Mouse (Mus musculus) layer of hippocampus, postnatal 36 days (tissue): ENCODE measurements at regions not wholly inside any gene's neighbourhood (a gene's known extent, or its start where the extent isn't known, plus 50 kb on each side); places are given as distances from the start of the nearest gene placed in this dataset.
A peak's percentile ranks its signal among the peaks of the same experiment; 100 is the strongest.

ENCODE experiments used
- DNase-seq, 2 experiments: peaks; one replicate each; pipeline ENCODE4 v3.0.0; 2022

- no peak for DNase-seq
Observed at GRCm38 (mm10) chr9:94589672-94590071, 51.8 kb upstream of the 1190002N15Rik start.

DNA sequence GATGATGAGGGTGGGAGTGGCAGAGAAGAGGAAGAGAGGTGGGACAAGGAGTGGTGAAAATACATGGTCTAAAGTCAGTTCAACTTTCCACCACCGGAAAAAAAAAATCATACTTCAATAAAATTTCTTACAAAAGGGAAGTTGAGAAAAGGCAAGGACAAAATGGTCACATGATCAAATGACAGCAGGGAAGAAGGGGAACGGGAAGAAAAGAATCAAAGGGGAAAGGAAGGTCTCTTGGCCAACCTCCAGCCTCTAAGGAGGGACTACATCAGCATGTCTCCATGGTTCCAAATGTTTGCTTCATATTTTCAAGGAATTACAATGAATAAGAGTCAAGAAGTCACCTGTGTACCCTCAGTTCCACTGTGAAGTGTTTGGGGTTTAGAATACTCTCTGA is 64.7 kb upstream of the Slc9a9 start:
- no peak for DNase-seq

DNA sequence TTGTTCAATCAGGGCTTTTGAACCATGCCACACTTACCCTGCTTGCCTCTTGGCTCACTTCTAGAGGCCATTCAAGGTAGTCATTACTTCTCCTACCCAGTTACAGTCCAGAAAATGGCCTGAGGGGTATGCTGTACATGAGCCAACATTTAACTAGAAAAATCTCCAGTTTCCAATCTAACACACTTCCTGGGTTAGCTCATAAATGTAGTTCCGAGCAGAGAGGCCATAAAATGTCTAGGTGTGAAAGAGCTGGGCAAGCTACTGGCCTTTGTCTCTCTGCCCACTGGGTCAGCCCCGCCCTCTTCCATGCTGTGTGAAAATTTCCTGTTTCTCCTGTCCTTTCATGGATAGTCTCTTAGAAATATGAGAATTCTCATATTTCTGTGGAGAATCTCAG is 63.3 kb upstream of the Slc9a9 start:
- DNase-seq = no peak

GRCm38 (mm10) chr9:94607011-94607749 is 62.5 kb upstream of the Slc9a9 start:
- DNase-seq = no peak

DNA sequence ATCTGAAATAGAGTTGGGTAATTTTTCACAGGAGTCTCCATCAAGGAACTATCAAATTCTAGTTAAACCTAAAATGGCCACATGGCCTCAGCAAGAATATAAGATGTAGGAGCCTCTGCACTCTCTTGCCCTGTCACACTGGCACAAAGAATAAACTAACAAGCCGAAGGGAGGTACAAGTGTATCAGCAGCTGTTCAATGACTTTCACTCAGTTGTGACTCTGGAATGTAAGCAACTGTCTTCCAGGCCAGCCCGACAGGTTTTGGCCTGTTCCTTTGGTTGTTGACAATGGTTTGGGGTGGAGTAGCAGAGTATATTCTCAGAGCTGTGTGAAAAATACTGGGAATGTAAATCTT is 62.0 kb upstream of the Slc9a9 start:
- no peak for DNase-seq

GRCm38 (mm10) chr9:94610101-94610500 is 59.6 kb upstream of the Slc9a9 start:
- no peak for DNase-seq

GRCm38 (mm10) chr9:94610600-94611337 is 58.9 kb upstream of the Slc9a9 start:
- DNase-seq = peak in 1 of 2 experiments; percentile 25

DNA sequence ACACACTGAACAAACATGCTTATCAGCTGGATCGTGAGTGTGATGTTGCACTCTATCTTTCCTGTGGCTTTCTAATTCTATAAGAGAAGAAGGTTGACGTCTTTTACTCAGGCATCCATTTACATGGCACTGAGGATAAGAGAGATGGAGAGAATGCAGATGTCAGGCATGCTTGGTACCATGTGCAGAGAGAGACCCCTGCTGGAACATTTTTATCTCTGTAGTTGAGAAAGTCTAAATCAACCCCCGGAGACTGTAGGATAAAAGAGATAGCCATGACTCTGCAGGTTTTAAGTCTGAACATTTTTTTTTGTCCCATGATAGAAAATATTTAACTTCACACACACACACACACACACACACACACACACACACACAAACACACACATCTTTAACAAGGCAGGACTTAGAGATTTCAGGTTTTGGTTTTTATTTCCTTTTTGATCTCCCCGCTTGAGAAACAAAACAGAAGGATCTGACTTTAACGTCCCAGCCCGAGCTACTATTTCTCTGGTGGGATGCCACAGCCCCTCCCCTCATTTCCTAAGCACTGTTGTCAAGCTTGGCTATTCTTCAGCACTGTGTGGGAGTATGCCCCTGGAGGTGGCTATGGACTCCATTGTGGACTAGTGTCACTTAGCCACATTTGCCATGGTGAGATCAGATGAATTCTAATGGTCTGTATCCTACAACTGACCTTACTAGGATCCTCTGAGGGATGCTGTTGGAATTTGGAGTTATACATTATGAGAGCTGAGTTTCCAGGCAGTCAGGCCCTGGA is 55.6 kb upstream of the Slc9a9 start:
- peak; percentile 13 to 28 for DNase-seq

GRCm38 (mm10) chr9:94615205-94615604 is 54.5 kb upstream of the Slc9a9 start:
- DNase-seq = no peak

- DNase-seq = no peak
Observed at GRCm38 (mm10) chr9:94618079-94618786, 51.5 kb upstream of the Slc9a9 start.
